Mouse (Mus musculus) thymus, adult 2 months (tissue): ENCODE measurements around the gene Cdh7.

Experiments
- CTCF ChIP-seq: fragments of 200-500 bp; IDR thresholded peaks from 2 replicates; pipeline ENCODE4 v1.5.1; 2012; ENCODE audit warnings: mild to moderate bottlenecking, control low read depth, low read length, moderate library complexity, borderline replicate concordance; ENCODE audit not compliant: control insufficient read depth, poor library complexity, insufficient read depth; ENCODE audit errors: extremely low read depth
- POLR2A ChIP-seq: fragments of 200-500 bp; IDR thresholded peaks from 2 replicates; pipeline ENCODE4 v1.6.1; 2012; ENCODE audit warnings: mild to moderate bottlenecking, low read length, control low read depth, moderate library complexity; ENCODE audit not compliant: control insufficient read depth, poor library complexity, insufficient read depth; ENCODE audit errors: extremely low read depth

- no peak for TF ChIP-seq POLR2A
- no peak for TF ChIP-seq CTCF
These were observed 10.4 kb upstream of the Cdh7 start for GRCm38 (mm10) chr1:109971721-109972425.
